Mouse (Mus musculus) ES-E14 (cell line): Measurements from ENCODE around the gene Esf1. TPM values are rescaled to one million over a fixed set of nuclear protein-coding genes. Genes with fewer than 3 reads are reported as not detected.
"Not testable (repeated sequence)": the region's sequence is repeated elsewhere in the genome, so short reads cannot be mapped to it uniquely, and the experiment has no call there.

Source experiments
- DNase-seq: peaks from one replicate; pipeline ENCODE4 v3.0.0-alpha.2; 2013; ENCODE audit warnings: low read depth, low spot score
- H3K27ac ChIP-seq: 2 replicates; pipeline ENCODE4 v1.5.1; 2012; ENCODE audit warnings: low read depth, mild to moderate bottlenecking, low read length, moderate library complexity, mixed read lengths; ENCODE audit not compliant: poor library complexity, insufficient read depth, severe bottlenecking
- H3K36me3 ChIP-seq: 2 replicates; pipeline ENCODE4 v1.6.1; 2012; ENCODE audit warnings: mild to moderate bottlenecking, low read length, moderate library complexity, mixed read lengths; ENCODE audit not compliant: control insufficient read depth, poor library complexity, insufficient read depth, severe bottlenecking
- H3K4me1 ChIP-seq, 2 experiments: fragments of 150-350 bp in 1 of 2; sonication (generic) in 1 of 2; 2 replicates each; pipeline ENCODE4 v1.6.1; 2012; ENCODE audit warnings: low read length in 2 of 2, mild to moderate bottlenecking in 1 of 2, mixed read lengths in 1 of 2; ENCODE audit not compliant: control insufficient read depth in 2 of 2, insufficient read depth in 2 of 2, poor library complexity in 1 of 2
- H3K4me3 ChIP-seq, 2 experiments: fragments of 150-350 bp in 1 of 2; sonication (generic) in 1 of 2; 2 replicates each; pipeline ENCODE4 v1.5.1; 2012; ENCODE audit warnings: low read length in 2 of 2, low read depth in 1 of 2, mild to moderate bottlenecking in 1 of 2, mixed read lengths in 1 of 2; ENCODE audit not compliant: insufficient read depth in 1 of 2, poor library complexity in 1 of 2, severe bottlenecking in 1 of 2
- H3K9ac ChIP-seq: 2 replicates; pipeline ENCODE4 v1.6.1; 2012; ENCODE audit warnings: low read depth, mild to moderate bottlenecking, low read length, mixed read lengths; ENCODE audit not compliant: poor library complexity, insufficient read depth, severe bottlenecking
- H3K9me3 ChIP-seq: fragments of 150-350 bp; sonication (generic); 2 replicates; pipeline ENCODE4 v1.6.1; 2012; ENCODE audit warnings: low read depth, mild to moderate bottlenecking, low read length; ENCODE audit not compliant: control insufficient read depth, insufficient read depth
- CHD2 ChIP-seq: IDR thresholded peaks from 2 replicates; pipeline ENCODE4 v1.6.1; 2014; ENCODE audit warnings: mild to moderate bottlenecking, low read depth, low read length, inconsistent platforms
- HCFC1 ChIP-seq: IDR thresholded peaks from 2 replicates; pipeline ENCODE4 v1.6.1; 2012; ENCODE audit warnings: low read length, inconsistent platforms, borderline replicate concordance; ENCODE audit not compliant: insufficient read depth
- MAFK ChIP-seq: IDR thresholded peaks from 2 replicates; pipeline ENCODE4 v1.6.1; 2014; ENCODE audit warnings: mild to moderate bottlenecking, low read depth, low read length, inconsistent platforms; ENCODE audit not compliant: insufficient read depth
- ZC3H11A ChIP-seq: IDR thresholded peaks from 2 replicates; pipeline ENCODE4 v1.6.1; 2012; ENCODE audit warnings: low read depth, mild to moderate bottlenecking, inconsistent platforms, low read length, borderline replicate concordance
- ZNF384 ChIP-seq: IDR thresholded peaks from 2 replicates; pipeline ENCODE4 v1.6.1; 2012; ENCODE audit warnings: low read depth, low read length, inconsistent platforms
- in situ Hi-C, 2 experiments: fragments of 600-800 bp; cut with MboI; formaldehyde crosslinking; loops; one replicate each; pipeline ENCODE4 v1.15.1; 2025; ENCODE audit warnings: low sequenced_read_pairs in 2 of 2, inconsistent platforms in 1 of 2; ENCODE audit not compliant: unreplicated experiment in 2 of 2
- total RNA-seq: library from RNA; depleted of rRNA; stranded (reverse); fragments of 300-350 nt; gene quantifications from 2 replicates; pipeline ENCODE4 v1.2.3, GENCODE M21; 2012

The Esf1 gene
- total RNA-seq, 1 experiment: 41.9 TPM

- Histone ChIP-seq H3K9ac (no peak overlapping the region), H3K27ac (no peak overlapping the region), H3K4me1 (no peaks in the 10 kb centered on the region), H3K36me3 (peaks cover 2% of the 10 kb centered on the region; the same call in 1 of the 2 replicates), H3K9me3 (no peaks in the 10 kb centered on the region), H3K4me3 (no peak overlapping the region)
- in situ Hi-C loops: no loop called here
- TF ChIP-seq ZC3H11A (no peak), HCFC1 (no peak), ZNF384 (no peak), MAFK (no peak), CHD2 (no peak)
- no peak for DNase-seq
Observed at GRCm38 (mm10) chr2:140203756-140204155, 33.4 kb upstream of the Esf1 start.

- Histone ChIP-seq H3K4me3 (no peak overlapping the region), H3K36me3 (peaks cover 2% of the 10 kb centered on the region; the same call in 1 of the 2 replicates), H3K9ac (no peak overlapping the region), H3K27ac (no peak overlapping the region), H3K4me1 (no peaks in the 10 kb centered on the region), H3K9me3 (no peaks in the 10 kb centered on the region)
- in situ Hi-C loops: no loop called here
- DNase-seq: no peak
- TF ChIP-seq ZC3H11A: no peak
- no peak for TF ChIP-seq MAFK
Observed at GRCm38 (mm10) chr2:140202573-140202972, 32.2 kb upstream of the Esf1 start.

GRCm38 (mm10) chr2:140200713-140201112, 30.3 kb upstream of the Esf1 start:
- H3K9me3 ChIP-seq: no peaks in the 10 kb centered on the region
- peaks cover 2% of the 10 kb centered on the region; the same call in 1 of the 2 replicates for H3K36me3 ChIP-seq
- no peak for DNase-seq
- H3K9ac ChIP-seq: no peak overlapping the region
- no peaks in the 10 kb centered on the region for H3K4me1 ChIP-seq
- no peak overlapping the region for H3K27ac ChIP-seq
- TF ChIP-seq HCFC1 (no peak), ZC3H11A (no peak), CHD2 (no peak), ZNF384 (no peak), MAFK (no peak)
- in situ Hi-C loops: no loop called here
- no peak overlapping the region for H3K4me3 ChIP-seq

GRCm38 (mm10) chr2:140185685-140186210, 15.4 kb upstream of the Esf1 start:
- H3K4me1 ChIP-seq, H3K36me3 ChIP-seq, H3K27ac ChIP-seq, in situ Hi-C loops, H3K9ac ChIP-seq, H3K9me3 ChIP-seq, H3K4me3 ChIP-seq, DNase-seq: not testable (repeated sequence)

- peak overlapping the region; percentile 97 to 99 for H3K4me3 ChIP-seq
- H3K36me3 ChIP-seq: no peaks in the 10 kb centered on the region
- in situ Hi-C loops: no loop called here
- H3K4me1 ChIP-seq: 0 out of 4 replicates have a peak, but pooled peaks cover 0 to 2% of the 10 kb centered on the region in 2 experiments
- H3K9me3 ChIP-seq: no peaks in the 10 kb centered on the region
- peak; percentile 69 for DNase-seq
- peak overlapping the region; percentile 81 for H3K9ac ChIP-seq
- TF ChIP-seq HCFC1: no peak
- H3K27ac ChIP-seq: peak overlapping the region; percentile 55; the same call in 1 of the 2 replicates
Observed at GRCm38 (mm10) chr2:140170803-140171553, 614 bp upstream of the Esf1 start.
